Mouse (Mus musculus): Measurements from ENCODE around the gene Tmem88b.

The Tmem88b gene

GRCm38 (mm10) chr4:155785819-155786218 is at the start of gene Tmem88b:
Gene Tmem88b, minus strand, starts transcription at chr4:155785874.
- peak; percentile 21 for DNase-seq (ENCODE audit: low read depth, low spot score)

GRCm38 (mm10) chr4:155833836-155834235 is 48.2 kb upstream of the Tmem88b start:
- DNase-seq (ENCODE audit: low read depth, low spot score): peak; percentile 92

DNA sequence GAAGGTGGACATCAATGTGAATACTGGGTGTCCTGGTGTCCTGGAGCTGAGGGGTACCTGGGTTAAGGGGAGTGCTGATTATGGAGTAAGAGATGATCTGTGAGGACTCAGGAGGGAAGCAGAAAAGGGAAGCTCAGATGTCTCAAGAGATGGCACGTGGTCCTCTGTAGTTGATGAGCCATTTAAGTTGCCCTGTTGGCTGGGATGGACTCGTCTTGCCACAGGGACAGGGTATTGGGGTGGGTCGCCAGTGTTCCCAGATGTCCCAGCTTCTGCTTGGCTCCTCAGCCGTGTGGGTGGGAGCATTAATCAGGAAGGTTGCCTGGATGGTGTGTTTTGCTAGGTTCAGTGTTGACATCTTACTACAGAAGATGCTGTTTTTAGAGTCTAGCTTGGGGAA is 47.6 kb upstream of the Tmem88b start:
- DNase-seq (ENCODE audit: low read depth, low spot score): no peak

DNA sequence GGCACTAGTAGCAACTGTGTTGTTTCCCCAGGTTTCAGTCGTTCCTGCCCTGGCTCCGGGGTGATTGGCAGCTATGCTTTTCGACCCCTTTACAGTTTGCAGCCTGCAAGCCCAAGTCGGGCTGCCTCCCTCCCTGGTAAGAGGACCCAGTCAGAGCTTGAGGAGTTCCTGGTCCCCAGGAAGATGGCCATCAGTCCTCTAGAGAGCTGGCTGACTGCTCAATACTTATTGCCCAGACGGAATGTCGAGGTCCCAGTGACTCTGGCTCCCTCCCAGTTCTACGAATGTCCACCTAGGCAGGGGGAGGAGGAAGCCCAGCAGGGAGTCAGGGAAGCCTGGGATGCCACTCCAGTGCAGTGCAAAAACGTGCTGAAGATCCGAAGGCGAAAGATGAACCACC is 46.6 kb upstream of the Tmem88b start:
- no peak for DNase-seq (ENCODE audit: low read depth, low spot score)

- DNase-seq (ENCODE audit: low read depth, low spot score): no peak
These were observed 46.2 kb upstream of the Tmem88b start for GRCm38 (mm10) chr4:155831831-155832230.

DNA sequence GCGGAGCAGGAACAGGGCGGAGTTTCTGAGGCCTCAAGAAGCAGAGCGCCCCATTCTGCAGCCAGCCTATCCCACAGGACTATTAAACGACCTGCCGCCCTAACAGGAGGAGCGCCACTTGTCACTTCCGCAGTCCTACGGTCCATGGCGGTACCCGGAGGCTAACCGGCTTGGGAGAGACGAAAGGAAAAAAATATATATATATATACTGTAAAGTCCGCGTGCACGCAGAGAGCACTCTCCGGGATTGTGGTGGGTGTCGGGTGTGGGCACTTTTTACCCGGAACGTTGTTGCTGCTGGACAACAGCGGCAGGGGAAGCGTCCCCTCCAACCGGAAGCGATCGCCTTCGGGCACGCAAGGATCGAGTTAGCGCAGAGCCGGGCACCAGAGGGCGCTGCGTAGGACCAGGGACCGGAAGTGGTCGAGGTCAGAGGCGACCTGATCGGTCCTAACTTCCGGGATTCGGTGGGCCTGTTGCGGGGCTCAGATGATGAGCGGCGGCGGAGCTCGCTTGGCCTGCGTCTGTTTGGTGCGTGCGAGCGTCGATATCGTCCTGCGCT is 45.6 kb upstream of the Tmem88b start, which contains the start of gene Aurkaip1:
TSS of gene Aurkaip1 (plus strand) at position 68 of the 562 bp plus-strand sequence.
- peak; percentile 94 for DNase-seq (ENCODE audit: low read depth, low spot score)

DNA sequence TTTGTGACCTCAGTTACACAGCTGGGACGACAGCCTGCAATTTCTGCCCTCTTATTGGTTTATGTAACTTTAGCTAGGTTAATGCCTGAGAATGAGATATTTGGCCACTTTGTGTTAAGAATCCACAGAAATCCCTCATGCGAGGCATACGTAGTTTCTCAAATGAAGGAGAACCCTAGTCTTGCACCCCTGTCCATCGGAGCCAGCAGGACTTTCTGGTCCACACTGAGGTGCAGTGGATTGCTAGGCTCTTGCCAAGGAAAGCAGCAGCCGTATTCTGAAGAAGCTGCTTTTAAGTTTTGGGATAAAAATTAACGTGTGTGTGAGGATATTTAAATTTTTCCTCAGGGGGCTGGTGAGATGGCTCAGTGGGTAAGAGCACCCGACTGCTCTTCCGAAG is 44.9 kb upstream of the Tmem88b start:
- no peak for DNase-seq (ENCODE audit: low read depth, low spot score)

DNA sequence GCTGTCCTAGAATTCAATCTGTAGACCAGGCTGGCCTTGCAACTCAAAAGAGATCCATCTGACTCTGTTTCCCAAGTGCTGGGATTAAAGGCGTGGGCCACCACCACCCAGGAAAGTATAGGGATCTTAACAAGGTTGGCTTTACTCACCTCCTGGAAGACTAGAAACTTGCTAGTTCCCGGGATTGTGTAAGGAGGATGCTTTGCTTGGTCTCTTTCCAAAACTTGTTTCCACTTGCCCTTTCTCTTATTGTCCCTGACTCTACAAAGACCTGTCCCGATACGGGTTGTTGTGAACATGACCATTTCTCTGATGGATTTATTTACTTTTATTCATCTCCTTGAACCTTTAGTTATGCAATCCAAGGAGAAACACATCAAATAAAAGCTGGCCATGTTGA is 44.2 kb upstream of the Tmem88b start:
- DNase-seq (ENCODE audit: low read depth, low spot score): no peak

GRCm38 (mm10) chr4:155823443-155823842 is 37.8 kb upstream of the Tmem88b start:
- DNase-seq (ENCODE audit: low read depth, low spot score): no peak

DNA sequence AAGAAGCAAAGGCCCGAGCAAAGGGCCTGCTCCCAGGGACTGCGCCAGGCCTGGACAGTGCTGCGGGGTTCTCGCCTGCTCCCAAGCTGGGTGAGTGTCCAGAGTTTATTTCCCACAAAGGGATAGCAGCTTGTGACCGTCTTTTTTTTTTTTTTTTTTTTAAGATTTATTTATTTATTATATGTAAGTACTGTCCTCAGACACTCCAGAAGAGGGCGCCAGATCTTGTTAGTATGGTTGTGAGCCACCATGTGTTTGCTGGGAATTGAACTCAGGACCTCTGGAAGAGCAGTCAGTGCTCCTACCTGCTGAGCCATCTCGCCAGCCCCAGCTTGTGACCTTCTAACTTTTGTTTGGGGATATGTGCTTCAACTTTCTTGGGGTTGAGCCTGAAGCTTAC is 35.4 kb upstream of the Tmem88b start:
- peak; percentile 64 for DNase-seq (ENCODE audit: low read depth, low spot score)

GRCm38 (mm10) chr4:155817533-155817932 is 31.9 kb upstream of the Tmem88b start:
- DNase-seq (ENCODE audit: low read depth, low spot score): no peak

- peak; percentile 67 for DNase-seq (ENCODE audit: low read depth, low spot score)
These were observed 27.0 kb upstream of the Tmem88b start for GRCm38 (mm10) chr4:155812665-155813181.

GRCm38 (mm10) chr4:155811929-155812664 is 26.4 kb upstream of the Tmem88b start, which contains the start of gene Ccnl2:
Gene Ccnl2, plus strand, starts transcription at chr4:155812489.
- peak; percentile 95 for DNase-seq (ENCODE audit: low read depth, low spot score)

GRCm38 (mm10) chr4:155807841-155808240 is 22.2 kb upstream of the Tmem88b start:
- DNase-seq (ENCODE audit: low read depth, low spot score): no peak

DNA sequence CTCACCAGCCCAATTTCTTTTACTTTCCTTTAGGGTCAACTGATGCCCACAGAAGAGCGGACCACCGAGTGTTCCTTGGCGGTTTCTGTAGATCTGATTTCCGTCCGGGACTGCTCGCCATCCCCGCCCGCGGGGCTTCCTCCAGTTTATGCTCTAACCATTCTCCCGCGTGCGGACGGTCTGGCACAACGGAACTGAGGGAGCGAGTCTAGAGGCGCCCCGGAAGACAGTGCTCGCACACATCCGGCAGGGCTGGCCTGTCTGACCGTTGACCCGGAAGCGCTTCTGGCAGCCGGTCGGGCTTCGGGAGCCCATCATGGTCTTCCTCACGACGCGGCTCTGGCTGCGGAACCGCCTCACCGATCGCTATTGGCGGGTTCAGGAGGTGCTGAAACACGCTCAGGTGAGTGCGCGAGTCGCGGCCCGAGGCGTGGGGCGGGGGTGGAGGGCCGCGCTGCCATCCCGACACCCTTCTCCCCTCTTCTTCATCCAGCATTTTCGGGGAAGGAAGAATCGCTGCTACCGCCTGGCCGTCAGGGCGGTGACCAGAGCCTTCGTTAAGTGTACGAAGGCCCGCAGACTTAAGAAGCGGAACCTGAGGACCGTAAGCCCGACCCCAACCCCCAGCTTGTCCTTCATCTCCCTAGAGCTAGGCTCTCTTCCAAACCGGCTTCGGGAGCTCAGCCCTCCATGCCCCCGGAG is 17.8 kb upstream of the Tmem88b start:
- peak; percentile 94 for DNase-seq (ENCODE audit: low read depth, low spot score)

DNA sequence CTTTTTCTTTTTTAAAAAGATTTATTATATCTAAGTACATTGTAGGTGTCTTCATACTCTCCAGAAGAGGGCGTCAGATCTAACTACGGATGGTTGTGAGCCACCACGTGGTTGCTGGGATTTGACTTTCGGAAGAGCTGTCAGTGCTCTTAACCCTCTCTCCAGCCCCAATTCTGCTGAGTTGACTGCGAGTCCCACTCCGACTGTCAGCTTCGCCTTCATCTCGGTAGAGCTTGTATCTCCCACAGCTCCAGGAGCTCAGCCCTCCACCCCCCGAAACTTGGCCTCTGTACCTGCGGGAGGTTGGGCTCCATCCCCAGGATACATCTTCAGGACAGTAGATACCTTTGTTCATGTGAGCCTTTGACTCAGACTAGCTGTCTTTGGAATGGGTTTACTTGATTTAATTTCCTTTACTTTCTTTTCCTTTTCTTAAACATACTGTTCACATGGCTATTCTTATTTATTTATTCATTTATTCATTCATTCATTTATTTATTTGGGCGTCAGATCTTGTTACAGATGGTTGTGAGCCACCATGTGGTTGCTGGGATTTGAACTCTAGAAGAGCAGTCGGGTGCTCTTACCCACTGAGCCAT is 17.2 kb upstream of the Tmem88b start, which contains the start of gene Mrpl20:
TSS of gene Mrpl20 (plus strand) at position 138 of the 599 bp plus-strand sequence.
- DNase-seq (ENCODE audit: low read depth, low spot score): peak; percentile 53

DNA sequence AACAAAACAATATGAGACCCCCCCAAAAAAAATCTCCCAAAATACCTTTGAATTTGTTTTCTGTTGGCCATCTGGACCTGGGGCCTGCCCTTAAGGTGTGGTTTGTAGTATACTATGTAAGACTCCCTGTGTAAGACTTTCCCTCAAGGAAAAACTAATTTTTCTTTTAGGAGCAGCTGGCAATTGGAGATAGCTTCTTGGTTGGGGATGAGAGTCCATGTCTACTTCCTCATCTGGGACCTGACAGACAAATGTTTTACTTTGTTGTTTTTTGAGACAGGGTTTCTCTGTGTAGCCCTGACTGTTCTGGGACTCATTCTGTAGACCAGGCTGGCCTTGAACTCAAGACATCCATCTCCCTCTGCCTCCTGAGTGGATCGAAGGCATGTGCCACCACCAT is 16.4 kb upstream of the Tmem88b start:
- no peak for DNase-seq (ENCODE audit: low read depth, low spot score)

GRCm38 (mm10) chr4:155793730-155794129 is 8.1 kb upstream of the Tmem88b start:
- no peak for DNase-seq (ENCODE audit: low read depth, low spot score)

GRCm38 (mm10) chr4:155791240-155791933 is 5.7 kb upstream of the Tmem88b start:
- DNase-seq (ENCODE audit: low read depth, low spot score): no peak

DNA sequence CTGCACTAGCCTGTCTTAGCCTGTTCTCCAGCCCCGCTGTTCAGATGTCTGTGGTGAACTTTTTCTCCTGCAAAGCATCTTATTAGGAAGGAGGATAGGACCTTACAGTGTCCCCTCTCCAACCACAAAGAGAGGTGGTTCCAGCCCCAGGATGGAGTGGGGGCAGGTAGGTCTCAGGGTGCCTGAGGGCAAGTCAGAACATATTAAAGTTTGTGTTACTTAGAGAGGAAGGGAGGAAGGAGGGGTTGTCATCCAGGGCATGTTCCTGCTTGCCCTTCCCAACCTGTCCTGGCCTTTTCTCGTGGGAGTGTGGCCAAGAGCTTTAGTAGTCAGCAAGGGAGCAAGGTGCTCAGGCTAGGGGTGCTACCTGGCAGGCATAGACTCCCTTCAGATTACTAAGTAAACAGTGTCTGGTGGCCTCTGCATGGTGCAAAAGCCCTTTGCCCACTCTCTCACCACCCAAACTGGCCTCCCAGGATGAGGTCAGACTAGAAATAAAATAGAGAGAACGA is 5.0 kb upstream of the Tmem88b start:
- DNase-seq (ENCODE audit: low read depth, low spot score): no peak

DNA sequence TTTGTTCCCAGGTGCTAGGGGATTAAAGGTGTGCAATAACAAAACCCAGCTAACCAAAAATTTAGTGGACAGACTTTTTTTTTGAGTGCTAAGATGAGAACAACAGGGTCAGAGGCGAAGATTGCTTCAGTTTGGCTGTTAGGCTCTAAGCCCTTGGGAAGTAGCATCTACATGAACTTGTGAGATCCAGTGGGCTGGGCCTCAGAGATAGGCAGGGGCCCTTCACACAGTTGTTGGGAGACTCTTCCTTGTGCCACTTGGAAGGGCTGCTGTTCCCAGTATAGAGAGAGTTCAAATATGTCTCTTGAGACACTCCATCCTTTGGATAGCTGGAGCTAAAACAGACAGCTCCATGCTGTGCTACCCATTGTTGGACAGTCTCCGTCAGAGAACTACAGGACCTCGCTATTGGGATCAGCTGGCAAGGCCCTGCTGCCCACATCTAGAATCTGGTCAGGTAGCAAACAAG is 4.4 kb upstream of the Tmem88b start, which contains the start of gene Ankrd65:
TSS of gene Ankrd65 (plus strand) at position 419 of the 469 bp plus-strand sequence.
- DNase-seq (ENCODE audit: low read depth, low spot score): no peak
